Mouse (Mus musculus) layer of hippocampus, adult 2 months (tissue): ENCODE measurements around the gene Saal1. TPM values are rescaled to one million over a fixed set of nuclear protein-coding genes. Genes with fewer than 3 reads are reported as not detected.
"Not testable (repeated sequence)": the region's sequence is repeated elsewhere in the genome, so short reads cannot be mapped to it uniquely, and the experiment has no call there.

Experiments
- DNase-seq, 2 experiments: peaks; one replicate each; pipeline ENCODE4 v3.0.0; 2022; ENCODE audit warnings: low spot score in 2 of 2
- H3K27ac ChIP-seq: fragments of 200-600 bp; 2 replicates; pipeline ENCODE4 v1.8.1; 2022
- H3K4me3 ChIP-seq: fragments of 200-600 bp; 2 replicates; pipeline ENCODE4 v1.8.1; 2022; ENCODE audit warnings: mild to moderate bottlenecking
- CTCF ChIP-seq: fragments of 200-600 bp; conservative IDR thresholded peaks from 2 replicates; pipeline ENCODE4 v1.8.1; 2022; ENCODE audit warnings: antibody characterized with exemption, mild to moderate bottlenecking, moderate library complexity
- total RNA-seq, 2 experiments: library from RNA; stranded (reverse); gene quantifications; 2 replicates each; pipeline ENCODE4 v1.2.3; 2021

The Saal1 gene
- total RNA-seq, 2 experiments from 2014 or later = 11.0 to 11.2 TPM

- no peak for TF ChIP-seq CTCF
- Histone ChIP-seq H3K4me3 (no peak overlapping the region), H3K27ac (no peak overlapping the region)
- DNase-seq = no peak
These were observed 34.6 kb downstream of the Saal1 start for GRCm38 (mm10) chr7:46675886-46676285.

- Histone ChIP-seq H3K4me3 (no peak overlapping the region), H3K27ac (no peak overlapping the region)
- TF ChIP-seq CTCF = no peak
- DNase-seq = peak; percentile 30 to 42
These were observed 35.4 kb downstream of the Saal1 start for GRCm38 (mm10) chr7:46675061-46675460.

GRCm38 (mm10) chr7:46672160-46672672 is 38.3 kb downstream of the Saal1 start, which contains the start of gene Tph1:
Gene Tph1, minus strand, starts transcription at chr7:46672537.
- Histone ChIP-seq H3K4me3 (no peak within 1 kb of the TSS), H3K27ac (peak within 1 kb of the TSS; percentile 58; the same call in 1 of the 2 replicates)
- no peak for DNase-seq
- no peak for TF ChIP-seq CTCF

- no peak for DNase-seq
- H3K27ac ChIP-seq = no peak overlapping the region
- H3K4me3 ChIP-seq = no peak overlapping the region
- no peak for TF ChIP-seq CTCF
These were observed 43.2 kb downstream of the Saal1 start for GRCm38 (mm10) chr7:46667256-46667655.

- TF ChIP-seq CTCF = peak; percentile 82
- Histone ChIP-seq H3K27ac (no peak overlapping the region), H3K4me3 (no peak overlapping the region)
- DNase-seq = peak in 1 of 2 experiments; percentile 36
These were observed 45.2 kb downstream of the Saal1 start for GRCm38 (mm10) chr7:46665236-46665635.

DNA sequence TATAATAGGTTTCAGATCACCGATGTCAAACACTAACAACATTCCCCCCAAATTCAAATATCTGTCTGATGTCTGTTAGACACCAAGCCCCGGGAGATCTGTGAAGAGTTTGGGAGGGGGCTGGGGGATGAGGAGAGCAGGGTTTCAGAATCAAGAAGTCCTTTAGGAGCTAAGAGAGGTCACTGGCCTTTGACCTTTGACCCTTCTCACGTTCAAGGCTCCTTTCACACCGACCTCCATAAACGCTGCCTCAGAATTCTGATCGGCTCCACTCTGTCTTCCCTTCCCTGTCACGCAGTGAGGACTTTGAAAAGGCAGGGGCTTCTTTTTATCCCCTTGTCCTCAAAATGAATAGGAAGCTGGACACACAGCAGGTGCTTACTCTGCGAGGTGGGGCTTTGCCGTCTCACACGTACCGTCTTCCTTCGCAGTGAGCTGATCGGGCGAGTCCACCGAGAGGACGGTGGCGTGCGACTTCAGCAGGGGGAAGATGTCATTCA is 48.8 kb downstream of the Saal1 start:
- DNase-seq = no peak
- no peak overlapping the region for H3K27ac ChIP-seq
- no peak for TF ChIP-seq CTCF
- peak overlapping the region; percentile 27; the same call in 1 of the 2 replicates for H3K4me3 ChIP-seq

DNA sequence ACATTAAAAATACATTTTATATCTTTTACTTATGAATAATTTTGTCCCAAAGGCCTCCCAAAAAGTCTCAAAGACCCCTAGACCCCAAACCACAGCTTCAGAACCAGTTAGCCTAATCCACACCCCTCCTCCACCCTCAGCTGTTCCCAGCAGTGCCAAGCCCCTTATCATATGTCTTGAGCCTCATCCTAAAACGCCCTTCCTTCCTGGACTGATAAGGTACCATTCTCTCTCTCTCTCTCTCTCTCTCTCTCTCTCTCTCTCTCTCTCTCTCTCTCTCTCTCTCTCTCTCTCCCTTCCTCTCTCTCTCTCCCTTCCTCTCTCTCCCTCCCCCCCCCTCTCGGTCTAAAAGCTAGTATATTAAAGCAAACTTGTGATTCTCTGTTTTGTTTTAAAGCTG is 58.2 kb downstream of the Saal1 start:
- TF ChIP-seq CTCF = no peak
- no peak for DNase-seq
- Histone ChIP-seq H3K4me3 (no peak overlapping the region), H3K27ac (no peak overlapping the region)

GRCm38 (mm10) chr7:46650231-46650630 is 60.2 kb downstream of the Saal1 start:
- DNase-seq, H3K27ac ChIP-seq, H3K4me3 ChIP-seq: not testable (repeated sequence)

- no peak for TF ChIP-seq CTCF
- Histone ChIP-seq H3K4me3 (no peak overlapping the region), H3K27ac (no peak overlapping the region)
- peak in 1 of 2 experiments; percentile 32 for DNase-seq
These were observed 61.9 kb downstream of the Saal1 start for GRCm38 (mm10) chr7:46648431-46649140.

DNA sequence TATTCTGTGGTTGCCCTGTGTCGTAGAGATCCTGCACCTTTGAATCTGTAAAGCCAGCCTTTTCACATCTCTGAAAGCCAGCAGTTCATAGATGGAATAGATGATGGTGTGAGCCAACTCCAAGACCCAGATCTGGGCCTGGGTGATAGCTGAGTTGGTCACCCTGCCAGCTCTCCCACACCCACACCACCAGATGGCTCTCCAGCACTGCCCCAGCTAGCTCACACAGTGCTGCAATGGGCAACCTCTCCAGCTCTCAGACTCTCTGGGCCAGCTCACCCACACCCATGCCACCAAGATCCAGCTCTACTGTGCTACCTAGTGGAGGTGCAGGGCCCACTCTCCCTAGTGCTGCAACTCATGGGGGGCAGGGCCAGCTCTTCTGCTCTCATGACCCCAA is 67.3 kb downstream of the Saal1 start:
- TF ChIP-seq CTCF = peak; percentile 59
- Histone ChIP-seq H3K4me3 (no peak overlapping the region), H3K27ac (no peak overlapping the region)
- no peak for DNase-seq

DNA sequence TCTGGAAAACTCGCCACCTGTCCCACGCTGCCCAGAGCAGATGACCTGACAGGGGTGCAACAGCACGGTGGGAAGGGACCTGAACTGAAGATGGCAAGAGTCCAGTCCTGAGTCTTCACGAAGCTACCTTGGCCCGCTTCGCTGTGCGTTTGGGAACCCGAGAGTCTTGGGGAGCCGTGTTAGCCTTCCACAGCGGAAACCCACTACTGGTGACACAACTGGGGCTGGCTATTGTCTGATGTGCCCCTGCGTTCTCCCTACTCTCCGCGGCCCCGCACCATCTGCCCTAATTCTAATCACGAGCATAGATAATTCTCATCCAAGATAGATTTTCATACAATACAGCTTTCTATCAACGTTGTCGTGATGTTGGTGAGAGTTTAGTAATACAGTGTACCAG is 70.4 kb downstream of the Saal1 start:
- peak in 1 of 2 experiments; percentile 25 for DNase-seq
- H3K27ac ChIP-seq = peak overlapping the region; percentile 89
- peak overlapping the region; percentile 87 for H3K4me3 ChIP-seq
- TF ChIP-seq CTCF = no peak

DNA sequence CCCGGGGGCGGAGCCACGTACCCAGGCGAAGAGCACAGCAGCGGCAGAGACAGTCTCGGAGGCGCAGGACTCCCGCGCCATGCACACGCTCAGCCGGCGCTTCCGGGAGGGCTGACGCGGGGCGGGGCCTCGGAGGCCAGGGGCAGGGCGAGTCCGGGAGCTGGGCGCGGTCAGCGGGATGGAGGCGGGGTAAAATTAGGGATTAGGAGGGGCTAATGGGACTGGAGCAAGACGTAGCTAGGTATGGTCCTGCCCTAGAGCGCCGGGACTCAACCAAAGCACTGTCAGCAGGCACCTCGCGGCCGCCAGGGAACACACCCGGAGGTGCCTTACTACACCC is 70.8 kb downstream of the Saal1 start, which contains the start of gene Sergef:
Gene Sergef, minus strand, starts transcription at position 116 of the 340 bp plus-strand sequence.
- TF ChIP-seq CTCF = peak; percentile 37
- peak within 1 kb of the TSS; percentile 89 for H3K27ac ChIP-seq
- DNase-seq = peak; percentile 90 to 91
- H3K4me3 ChIP-seq = peak within 1 kb of the TSS; percentile 87

GRCm38 (mm10) chr7:46638889-46639691 is 71.4 kb downstream of the Saal1 start:
- peak; percentile 16 to 34 for DNase-seq
- no peak for TF ChIP-seq CTCF
- Histone ChIP-seq H3K4me3 (peak overlapping the region; percentile 87), H3K27ac (peak overlapping the region; percentile 89)

Other genes starting within 250 kb of the Saal1 start
- 10 to 100 TPM; 47.3 to 54.1 TPM for gene Sergef, start 70.9 kb downstream of the Saal1 start, total RNA-seq
- under 1 TPM; 0.44 to 0.61 TPM for gene Tph1, start 38.1 kb downstream of the Saal1 start, total RNA-seq
- not detected for gene Saa3, start 5.0 kb upstream of the Saal1 start, total RNA-seq
- gene Saa4, start 21.9 kb upstream of the Saal1 start, total RNA-seq = not detected
- gene Saa1, start 32.3 kb upstream of the Saal1 start, total RNA-seq = not detected
- not detected for gene Saa2, start 41.1 kb upstream of the Saal1 start, total RNA-seq
- 10 to 100 TPM; 14.0 to 14.2 TPM for gene Hps5, start 85.4 kb upstream of the Saal1 start, total RNA-seq
- gene Gtf2h1, start 85.4 kb upstream of the Saal1 start, total RNA-seq = 10 to 100 TPM; 35.0 to 36.1 TPM
- gene Ldha, start 130.8 kb upstream of the Saal1 start, total RNA-seq = 100 to 1,000 TPM; 280 to 297 TPM
- not detected for gene Ldhc, start 150.5 kb upstream of the Saal1 start, total RNA-seq
- gene Tsg101, start 209.3 kb upstream of the Saal1 start, total RNA-seq = 10 to 100 TPM; 75.8 to 77.9 TPM
- 10 to 100 TPM; 14.5 to 15.7 TPM for gene Uevld, start 247.8 kb upstream of the Saal1 start, total RNA-seq